Mouse (Mus musculus) kidney, adult 2 months (tissue): Measurements from ENCODE around the gene Fkbp6. TPM values are rescaled to one million over a fixed set of nuclear protein-coding genes. Genes with fewer than 3 reads are reported as not detected.
A peak's percentile ranks its signal among the peaks of the same experiment; 100 is the strongest.

Experiments
- DNase-seq: peaks from one replicate; pipeline ENCODE4 v3.0.0; 2021
- H3K27ac ChIP-seq: fragments of 200-500 bp; 2 replicates; pipeline ENCODE4 v1.5.1; 2012; ENCODE audit warnings: low read depth, low read length, control low read depth, inconsistent platforms; ENCODE audit not compliant: insufficient read depth
- H3K27me3 ChIP-seq: fragments of 200-500 bp; replicated peaks from 2 replicates; pipeline ENCODE4 v1.6.1; 2012; ENCODE audit warnings: mild to moderate bottlenecking, moderate library complexity, low read length, inconsistent platforms; ENCODE audit not compliant: control insufficient read depth, insufficient read depth
- H3K36me3 ChIP-seq: fragments of 200-500 bp; 2 replicates; pipeline ENCODE4 v1.6.1; 2012; ENCODE audit warnings: mild to moderate bottlenecking, moderate library complexity, low read length, inconsistent platforms; ENCODE audit not compliant: control insufficient read depth, insufficient read depth
- H3K4me1 ChIP-seq: fragments of 200-500 bp; 2 replicates; pipeline ENCODE4 v1.6.1; 2011; ENCODE audit warnings: low read length; ENCODE audit not compliant: control insufficient read depth, insufficient read depth
- H3K4me3 ChIP-seq: fragments of 200-500 bp; 2 replicates; pipeline ENCODE4 v1.5.1; 2011; ENCODE audit warnings: mild to moderate bottlenecking, low read depth, low read length, control low read depth; ENCODE audit not compliant: insufficient read depth
- CTCF ChIP-seq: fragments of 200-500 bp; conservative IDR thresholded peaks from 2 replicates; pipeline ENCODE4 v1.5.1; 2011; ENCODE audit warnings: low read depth, mild to moderate bottlenecking, control low read depth, low read length, moderate library complexity, mixed read lengths; ENCODE audit not compliant: insufficient read depth, insufficient read length
- POLR2A ChIP-seq: fragments of 200-500 bp; IDR thresholded peaks from one replicate; pipeline ENCODE4 v1.6.1; 2011; ENCODE audit warnings: low read depth, low read length, control low read depth
- WGBS: fragments of 180-500 bp; shearing (Covaris S2); methylation state at CpG from one replicate; pipeline ENCODE4 v1.1.7; 2018; 5-methylcytosine and 5-hydroxymethylcytosine counted together
- polyA plus RNA-seq: library from polyadenylated mRNA; depleted of rRNA; stranded (reverse); fragments of >200 nt; gene quantifications from 2 replicates; pipeline ENCODE4 v1.2.3, GENCODE M21; 2012; rRNA removed

The Fkbp6 gene
- 0.07 and 0.08 TPM in 2 replicates for polyA plus RNA-seq

DNA sequence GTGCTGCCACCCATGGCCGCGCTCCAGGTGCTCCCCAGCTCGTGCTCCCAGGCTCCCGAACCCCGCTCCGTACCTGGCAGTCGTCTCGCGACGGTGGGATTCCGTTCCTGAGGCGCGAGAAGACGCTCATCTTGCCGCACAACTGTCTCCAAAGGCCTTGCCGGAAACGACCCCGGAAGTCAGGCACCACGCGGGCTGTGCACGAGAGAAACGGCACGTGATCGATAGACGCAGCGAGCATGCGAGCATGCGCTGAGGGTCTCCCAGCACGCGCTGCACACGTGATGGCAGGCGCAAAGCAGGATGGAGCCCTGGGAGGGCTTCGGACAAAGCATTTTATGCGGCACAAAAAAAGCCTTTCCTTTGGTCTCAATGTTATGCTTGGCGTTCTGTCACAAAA, at the start of gene Fkbp6:
Gene Fkbp6 (minus strand): TSS at position 183 of the 400 bp plus-strand sequence.
- Histone ChIP-seq H3K4me1 (no peaks in the 10 kb centered on the region), H3K27me3 (no peaks in the 10 kb centered on the region), H3K27ac (no peak within 1 kb of the TSS), H3K36me3 (no peaks in the 10 kb centered on the region), H3K4me3 (no peak within 1 kb of the TSS)
- no peak for DNase-seq
- TF ChIP-seq POLR2A (no peak), CTCF (no peak)
- WGBS, result 92% methylated on average over 35 of the region's 35 CpGs

- H3K4me1 ChIP-seq, result peaks cover 4% of the 10 kb centered on the region; the same call in 1 of the 2 replicates
- H3K27ac ChIP-seq, result no peak overlapping the region
- H3K36me3 ChIP-seq, result no peaks in the 10 kb centered on the region
- no peak for DNase-seq
- WGBS, result 45% methylated on average over 6 of the region's 6 CpGs
- no peak overlapping the region for H3K4me3 ChIP-seq
- TF ChIP-seq POLR2A (no peak), CTCF (no peak)
- no peaks in the 10 kb centered on the region for H3K27me3 ChIP-seq
These were observed 49.5 kb upstream of the Fkbp6 start for GRCm38 (mm10) chr5:135399382-135399781.

DNA sequence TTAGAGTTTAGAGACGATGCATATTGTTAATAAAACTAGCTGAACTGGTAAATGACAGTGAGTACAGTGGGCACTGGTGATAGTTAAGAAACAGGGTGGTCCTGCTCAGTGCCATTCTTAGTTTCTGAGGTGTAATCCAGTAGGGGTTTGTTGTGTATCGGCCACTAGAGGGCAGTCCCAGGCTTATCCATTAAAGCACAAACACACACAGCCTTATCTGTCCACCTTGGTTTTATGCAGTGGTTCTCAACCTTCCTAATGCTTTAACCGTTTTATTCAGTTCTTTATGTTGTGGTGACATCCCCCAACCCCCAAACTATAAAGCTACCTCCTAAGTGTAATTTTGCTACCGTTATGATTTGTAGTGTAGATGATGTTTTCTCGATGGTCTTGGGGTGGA, 46.0 kb upstream of the Fkbp6 start:
- no peak overlapping the region for H3K4me3 ChIP-seq
- peak; percentile 43 for DNase-seq
- no peaks in the 10 kb centered on the region for H3K27me3 ChIP-seq
- peaks cover 7% of the 10 kb centered on the region; the same call in 1 of the 2 replicates for H3K4me1 ChIP-seq
- no peaks in the 10 kb centered on the region for H3K36me3 ChIP-seq
- WGBS, result 55% methylated on average over 5 of the region's 5 CpGs
- H3K27ac ChIP-seq, result no peak overlapping the region
- TF ChIP-seq CTCF (peak; percentile 46), POLR2A (no peak)

DNA sequence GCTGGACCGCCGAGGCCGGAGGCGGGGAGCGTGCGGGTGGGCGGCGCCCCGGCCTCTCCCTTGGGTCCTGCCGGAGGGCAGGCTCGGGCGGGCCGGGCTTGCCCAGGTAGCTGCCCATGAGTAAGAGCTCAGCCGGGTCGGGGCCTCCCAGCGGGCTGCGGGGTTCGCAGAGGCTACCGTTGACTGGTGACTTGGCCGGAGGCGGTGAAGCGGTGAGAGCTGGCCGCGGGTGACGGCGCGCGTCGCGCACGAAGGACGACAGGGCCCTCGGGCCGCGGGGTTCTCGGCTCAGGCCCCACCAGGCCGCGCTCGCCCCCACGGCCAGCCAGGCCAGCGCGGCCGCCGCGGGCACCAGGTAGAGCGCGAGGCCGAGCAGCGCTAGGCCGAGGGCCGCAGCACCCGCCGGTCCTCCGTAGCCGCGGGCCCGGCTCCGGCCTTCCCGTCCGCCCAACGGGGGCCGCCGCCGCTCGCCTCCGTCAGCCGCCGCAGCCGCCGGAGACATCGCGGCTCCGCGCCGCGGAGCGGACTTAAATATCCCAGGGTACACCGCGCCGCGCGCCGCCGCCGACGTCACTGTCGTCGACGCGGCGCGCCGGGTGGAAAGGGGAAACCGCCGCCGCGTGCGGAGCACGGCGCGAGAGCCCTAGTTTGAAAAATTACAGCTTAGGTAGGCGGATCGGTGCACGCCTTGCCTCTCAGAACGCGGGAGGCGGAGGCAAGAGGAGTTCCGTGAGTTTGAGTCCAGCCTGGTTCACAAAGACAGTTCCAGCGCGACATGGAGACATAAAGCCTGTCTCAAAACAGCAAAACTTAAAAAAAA, 44.4 kb upstream of the Fkbp6 start, which contains the start of gene Pom121:
Gene Pom121 (minus strand): TSS at position 543 of the 820 bp plus-strand sequence.
- no peaks in the 10 kb centered on the region for H3K27me3 ChIP-seq
- peaks cover 7% of the 10 kb centered on the region; the same call in 1 of the 2 replicates for H3K4me1 ChIP-seq
- peak within 1 kb of the TSS; percentile 97 for H3K4me3 ChIP-seq
- peak within 1 kb of the TSS; percentile 67 for H3K27ac ChIP-seq
- under 1% methylated on average over 109 of the region's 110 CpGs for WGBS
- TF ChIP-seq CTCF, result no peak
- TF ChIP-seq POLR2A, result no peak
- peak; percentile 91 for DNase-seq
- H3K36me3 ChIP-seq, result no peaks in the 10 kb centered on the region; the same call in 1 of the 2 replicates

DNA sequence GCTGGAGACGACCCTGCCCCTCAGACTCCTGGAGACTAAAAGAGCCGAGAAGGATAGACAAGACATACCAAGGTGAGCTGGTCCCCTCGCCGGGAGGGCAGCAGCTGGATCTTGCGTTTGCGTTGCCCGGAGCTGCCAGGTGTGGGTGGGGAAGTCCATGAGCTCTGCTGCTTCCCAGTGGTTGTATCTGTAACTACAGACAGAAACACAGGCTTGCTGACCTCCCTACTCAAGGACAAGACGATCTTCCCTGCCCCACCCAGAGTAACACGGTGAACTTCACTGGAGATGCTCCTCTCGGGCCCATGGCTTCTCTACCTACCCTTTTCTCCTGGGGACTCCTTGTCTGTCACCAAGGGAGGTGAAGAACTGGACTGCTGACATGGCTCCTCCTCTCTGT, 33.9 kb upstream of the Fkbp6 start:
- whole genome bisulfite sequencing, result 85% methylated on average over 10 of the region's 10 CpGs
- Histone ChIP-seq H3K36me3 (peaks cover 3% of the 10 kb centered on the region), H3K27ac (no peak overlapping the region), H3K4me1 (no peaks in the 10 kb centered on the region), H3K4me3 (no peak overlapping the region), H3K27me3 (no peaks in the 10 kb centered on the region)
- TF ChIP-seq CTCF (no peak), POLR2A (no peak)
- DNase-seq, result no peak

- WGBS, result 91% methylated on average over 7 of the region's 7 CpGs
- H3K27ac ChIP-seq, result no peak overlapping the region
- no peak for TF ChIP-seq CTCF
- TF ChIP-seq POLR2A, result no peak
- no peak overlapping the region for H3K4me3 ChIP-seq
- H3K27me3 ChIP-seq, result no peaks in the 10 kb centered on the region
- DNase-seq, result no peak
- H3K4me1 ChIP-seq, result no peaks in the 10 kb centered on the region
- H3K36me3 ChIP-seq, result peaks cover 3% of the 10 kb centered on the region
These were observed 32.9 kb upstream of the Fkbp6 start for GRCm38 (mm10) chr5:135382746-135383145.

- WGBS, result 95% methylated on average over 10 of the region's 10 CpGs
- H3K27ac ChIP-seq, result no peak overlapping the region
- no peaks in the 10 kb centered on the region for H3K27me3 ChIP-seq
- TF ChIP-seq POLR2A, result no peak
- no peak for TF ChIP-seq CTCF
- H3K4me3 ChIP-seq, result no peak overlapping the region
- DNase-seq, result no peak
- no peaks in the 10 kb centered on the region for H3K4me1 ChIP-seq
- H3K36me3 ChIP-seq, result peaks cover 3% of the 10 kb centered on the region; the same call in 1 of the 2 replicates
These were observed 31.6 kb upstream of the Fkbp6 start for GRCm38 (mm10) chr5:135381356-135381925.
